Mouse (Mus musculus): ENCODE data around the gene Cyp24a1. TPM values are rescaled to one million over a fixed set of nuclear protein-coding genes. Genes with fewer than 3 reads are reported as not detected.
"Not testable (repeated sequence)": the region's sequence is repeated elsewhere in the genome, so short reads cannot be mapped to it uniquely, and the experiment has no call there.

Cyp24a1 gene
- polyA plus RNA-seq, 1 experiment from 2014 or later = 0.07 TPM

DNA sequence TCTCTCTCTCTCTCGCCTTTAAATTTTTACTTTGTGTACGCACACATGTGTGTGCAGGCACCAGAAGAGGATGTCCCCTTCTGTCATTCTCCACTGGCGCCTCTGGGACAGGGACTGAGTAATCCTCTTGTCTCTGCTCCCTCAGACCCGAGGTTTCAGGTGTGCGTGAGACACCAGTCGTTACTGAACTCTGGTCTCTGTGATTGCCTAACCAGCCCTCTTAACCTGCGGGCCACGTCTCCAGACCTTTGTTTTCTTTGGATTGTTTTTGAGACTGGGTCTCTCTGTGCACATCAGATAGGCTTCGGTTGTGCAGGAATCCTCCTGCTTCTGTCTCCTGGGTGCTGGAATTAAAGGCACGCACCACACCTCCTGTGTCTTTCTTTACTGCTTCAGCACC is 37.8 kb downstream of the Cyp24a1 start:
- no peak for DNase-seq (ENCODE audit: low spot score)
- no peak overlapping the region for H3K4me3 ChIP-seq
- peak overlapping the region; percentile 45; the same call in 1 of the 2 replicates for H3K27ac ChIP-seq
- H3K9me3 ChIP-seq = no peaks in the 10 kb centered on the region
- no peaks in the 10 kb centered on the region for H3K36me3 ChIP-seq
- 67% methylated on average over 10 of the region's 10 CpGs for WGBS
- 0 out of 2 replicates have a peak, but pooled peaks cover 7% of the 10 kb centered on the region for H3K27me3 ChIP-seq (ENCODE audit: insufficient read depth, poor library complexity, severe bottlenecking)
- H3K4me1 ChIP-seq (replicated peaks) = peaks cover 33% of the 10 kb centered on the region

DNA sequence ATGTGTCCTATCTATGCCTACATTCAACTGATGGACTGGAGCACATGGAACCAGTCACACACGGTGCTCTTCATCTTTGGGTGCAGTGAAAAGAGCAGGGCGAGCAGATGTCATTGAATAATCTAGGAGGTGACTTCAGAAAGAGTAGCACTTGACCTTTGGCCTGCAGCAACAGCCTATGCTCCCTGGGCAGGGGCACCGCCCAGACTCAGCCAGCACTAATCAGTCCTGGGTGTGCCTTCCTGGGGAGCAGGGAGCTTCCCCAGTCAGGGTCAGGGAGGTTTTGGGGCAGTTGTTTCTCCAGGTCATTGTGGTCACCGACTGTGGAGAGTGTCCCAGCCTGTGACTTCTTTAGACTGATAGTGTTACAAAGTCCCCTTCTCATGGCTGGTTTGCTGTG is 43.1 kb downstream of the Cyp24a1 start:
- H3K9me3 ChIP-seq; DNase-seq (ENCODE audit: low spot score); H3K27me3 ChIP-seq (ENCODE audit: insufficient read depth, poor library complexity, severe bottlenecking); H3K27ac ChIP-seq; H3K4me3 ChIP-seq; H3K36me3 ChIP-seq: not testable (repeated sequence)
- peaks cover 22% of the 10 kb centered on the region for H3K4me1 ChIP-seq (replicated peaks)
- 45% methylated on average over 4 of the region's 4 CpGs for WGBS

DNA sequence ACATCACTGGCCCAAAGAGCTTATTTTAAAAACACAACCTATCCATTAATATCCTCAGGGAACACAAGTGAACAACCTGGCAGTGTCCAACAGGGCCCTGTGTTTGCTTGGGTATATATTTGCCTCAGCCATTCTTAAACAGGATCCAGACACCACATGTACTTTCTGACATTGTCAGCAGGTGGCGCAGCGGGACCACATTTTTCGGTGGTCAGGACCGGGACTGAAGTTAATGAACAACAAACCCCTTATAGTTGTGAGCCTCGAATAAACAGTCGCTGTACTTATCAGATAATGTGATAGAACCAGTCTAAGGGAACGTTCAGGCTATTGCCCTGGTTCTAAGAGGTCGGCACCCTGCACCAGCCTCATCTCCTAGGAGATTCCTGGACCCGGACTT is 46.0 kb downstream of the Cyp24a1 start:
- Histone ChIP-seq H3K4me1 (replicated peaks) (peaks cover 12% of the 10 kb centered on the region), H3K36me3 (no peaks in the 10 kb centered on the region), H3K4me3 (no peak overlapping the region), H3K9me3 (no peaks in the 10 kb centered on the region), H3K27ac (no peak overlapping the region), H3K27me3 (ENCODE audit: insufficient read depth, poor library complexity, severe bottlenecking) (peaks cover 8% of the 10 kb centered on the region; the same call in 1 of the 2 replicates)
- 12% methylated on average over 9 of the region's 9 CpGs for WGBS
- DNase-seq (ENCODE audit: low spot score) = peak; percentile 87

DNA sequence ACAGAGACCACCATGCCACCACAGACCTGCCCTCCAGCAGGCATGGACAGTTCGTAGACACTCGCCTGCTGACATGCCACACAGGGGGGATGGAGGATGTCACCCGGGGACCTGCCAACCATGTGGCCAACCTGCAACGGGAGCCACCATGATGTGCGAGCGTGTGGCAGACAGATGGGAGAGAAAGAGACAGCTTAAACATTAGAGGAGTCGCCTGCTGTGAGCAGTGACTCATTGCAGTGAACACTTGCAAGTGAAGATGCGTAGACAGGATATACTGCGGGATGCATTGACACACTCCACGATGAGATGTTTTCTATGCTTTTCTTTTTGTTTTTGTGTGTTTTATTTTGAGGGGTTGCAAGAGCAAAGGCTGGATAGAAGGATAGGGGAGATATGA is 49.3 kb downstream of the Cyp24a1 start:
- WGBS = 74% methylated on average over 10 of the region's 10 CpGs
- Histone ChIP-seq H3K27ac (no peak overlapping the region), H3K27me3 (ENCODE audit: insufficient read depth, poor library complexity, severe bottlenecking) (peaks cover 8% of the 10 kb centered on the region; the same call in 1 of the 2 replicates), H3K36me3 (no peaks in the 10 kb centered on the region), H3K4me1 (replicated peaks) (peaks cover 12% of the 10 kb centered on the region), H3K4me3 (no peak overlapping the region), H3K9me3 (no peaks in the 10 kb centered on the region)
- DNase-seq (ENCODE audit: low spot score) = no peak

DNA sequence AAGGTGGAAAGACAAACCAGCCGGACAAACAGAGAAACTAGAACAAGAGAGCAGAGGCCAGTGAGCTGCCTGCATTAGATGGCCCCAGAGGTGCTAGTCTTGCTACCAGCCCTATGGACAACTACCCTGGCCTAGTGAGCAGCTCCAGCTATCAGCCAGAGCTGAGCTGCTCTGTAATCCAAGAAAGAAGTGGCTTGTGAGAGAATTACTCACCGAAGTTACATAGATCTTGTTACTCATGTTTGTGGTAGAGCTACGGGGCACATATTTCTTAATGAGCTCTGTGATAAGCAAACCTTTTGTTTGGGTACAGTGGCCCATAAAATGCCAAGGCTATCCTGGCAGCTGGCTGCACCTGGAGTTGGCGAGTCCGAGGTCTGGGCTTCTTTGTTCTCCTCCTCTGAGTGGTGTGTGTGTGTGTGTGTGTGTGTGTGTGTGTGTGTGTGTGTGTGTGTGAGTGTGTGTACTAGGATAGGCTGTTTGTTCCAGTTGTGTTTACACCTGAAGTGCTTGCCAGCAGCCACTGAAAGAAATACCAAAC is 50.0 kb downstream of the Cyp24a1 start:
- H3K27ac ChIP-seq = no peak overlapping the region
- no peak for DNase-seq (ENCODE audit: low spot score)
- H3K36me3 ChIP-seq = no peaks in the 10 kb centered on the region
- H3K27me3 ChIP-seq (ENCODE audit: insufficient read depth, poor library complexity, severe bottlenecking) = 0 out of 2 replicates have a peak, but pooled peaks cover 3% of the 10 kb centered on the region
- H3K4me3 ChIP-seq = no peak overlapping the region
- H3K9me3 ChIP-seq = no peaks in the 10 kb centered on the region
- peaks cover 9% of the 10 kb centered on the region for H3K4me1 ChIP-seq (replicated peaks)
- 81% methylated on average over 5 of the region's 5 CpGs for WGBS

DNA sequence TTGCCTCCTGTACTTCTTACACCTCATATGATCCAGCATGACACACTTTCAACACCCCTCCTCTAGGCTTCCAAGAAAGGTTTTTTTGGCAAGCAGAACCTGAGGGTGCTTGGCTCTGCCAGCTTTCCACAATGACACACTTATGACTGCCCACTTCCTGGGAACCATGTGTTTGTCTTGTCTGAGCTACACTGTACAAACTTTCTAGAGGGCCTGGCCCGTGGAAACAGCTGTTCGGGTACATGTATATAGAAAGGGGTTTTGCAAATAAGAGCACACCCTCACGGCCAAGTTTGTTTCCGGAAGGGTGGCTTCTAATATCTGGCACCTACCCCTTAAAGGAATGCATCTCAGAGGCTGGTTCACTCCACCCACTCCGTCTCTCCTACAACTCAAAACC is 51.1 kb downstream of the Cyp24a1 start:
- DNase-seq (ENCODE audit: low spot score) = no peak
- no peaks in the 10 kb centered on the region for H3K9me3 ChIP-seq
- H3K4me3 ChIP-seq = no peak overlapping the region
- no peaks in the 10 kb centered on the region for H3K36me3 ChIP-seq
- WGBS = 90% methylated on average over 5 of the region's 5 CpGs
- no peak overlapping the region for H3K27ac ChIP-seq
- no peaks in the 10 kb centered on the region for H3K4me1 ChIP-seq (replicated peaks)
- H3K27me3 ChIP-seq (ENCODE audit: insufficient read depth, poor library complexity, severe bottlenecking) = no peaks in the 10 kb centered on the region

DNA sequence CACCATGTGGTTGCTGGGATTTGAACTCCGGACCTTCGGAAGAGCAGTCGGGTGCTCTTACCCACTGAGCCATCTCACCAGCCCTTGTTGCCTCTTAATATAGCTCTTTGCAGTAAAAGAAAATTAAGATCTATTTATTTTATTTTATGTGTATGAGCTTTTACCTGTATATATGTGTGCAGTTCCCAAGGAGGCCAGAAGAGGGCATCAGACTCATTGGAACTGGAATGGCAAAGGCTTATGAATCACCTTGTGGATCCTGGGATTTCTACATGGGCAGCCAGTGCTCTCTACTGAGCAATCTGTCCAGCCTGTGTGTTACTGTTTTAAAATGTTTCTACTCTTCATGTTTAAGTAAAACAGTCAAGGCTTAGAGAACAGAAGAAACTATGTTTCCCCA is 54.4 kb downstream of the Cyp24a1 start:
- DNase-seq (ENCODE audit: low spot score) = no peak
- WGBS = 68% methylated on average over 3 of the region's 3 CpGs
- H3K27me3 ChIP-seq (ENCODE audit: insufficient read depth, poor library complexity, severe bottlenecking) = peaks cover 15% of the 10 kb centered on the region
- H3K36me3 ChIP-seq = no peaks in the 10 kb centered on the region
- peaks cover 8% of the 10 kb centered on the region; the same call in 1 of the 2 replicates for H3K4me1 ChIP-seq (replicated peaks)
- H3K9me3 ChIP-seq = no peaks in the 10 kb centered on the region
- H3K27ac ChIP-seq = no peak overlapping the region
- no peak overlapping the region for H3K4me3 ChIP-seq

DNA sequence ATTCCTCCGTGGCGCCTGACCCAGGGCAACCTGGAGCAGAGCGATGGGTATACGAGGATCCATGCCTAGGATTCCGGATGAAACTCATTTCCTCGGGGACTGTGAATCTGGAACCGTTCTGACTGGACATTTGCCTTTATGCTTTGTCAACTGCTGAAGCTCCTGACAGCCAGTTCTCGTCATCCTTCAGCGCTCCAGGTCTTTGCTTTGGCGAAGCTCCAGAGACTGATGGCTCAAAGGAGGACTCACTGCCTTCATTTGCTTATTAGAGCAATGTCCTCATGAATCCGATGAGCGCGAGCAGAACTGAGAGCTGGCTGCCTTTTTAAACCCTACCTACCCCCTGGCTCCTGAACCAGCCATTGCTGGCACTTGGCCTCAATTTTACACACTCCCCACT is 58.2 kb downstream of the Cyp24a1 start:
- H3K9me3 ChIP-seq = no peaks in the 10 kb centered on the region
- H3K36me3 ChIP-seq = no peaks in the 10 kb centered on the region
- H3K27ac ChIP-seq = no peak overlapping the region
- WGBS = 44% methylated on average over 13 of the region's 13 CpGs
- peaks cover 18% of the 10 kb centered on the region for H3K27me3 ChIP-seq (ENCODE audit: insufficient read depth, poor library complexity, severe bottlenecking)
- H3K4me1 ChIP-seq (replicated peaks) = peaks cover 8% of the 10 kb centered on the region; the same call in 1 of the 2 replicates
- no peak overlapping the region for H3K4me3 ChIP-seq
- no peak for DNase-seq (ENCODE audit: low spot score)

DNA sequence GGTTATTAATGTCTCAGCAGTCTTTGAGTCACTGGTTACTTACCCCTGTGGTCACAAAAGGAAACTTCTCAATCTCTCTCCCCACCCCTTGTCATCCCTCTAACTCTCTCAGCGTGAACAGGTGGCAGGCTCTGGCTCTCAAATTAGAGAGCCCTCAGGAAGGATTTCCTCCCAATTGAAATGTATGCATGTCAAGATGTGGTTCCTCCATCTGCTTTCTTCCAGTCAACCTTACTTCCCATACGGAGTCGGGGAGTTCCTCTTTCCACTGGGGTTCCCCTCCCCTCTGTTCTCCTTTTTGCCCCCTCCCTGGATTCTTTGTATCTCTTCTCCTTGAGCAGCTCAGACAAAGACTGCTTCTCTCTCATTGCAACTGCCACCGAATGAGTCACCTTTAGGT is 60.7 kb downstream of the Cyp24a1 start:
- Histone ChIP-seq H3K36me3 (no peaks in the 10 kb centered on the region), H3K4me1 (replicated peaks) (peaks cover 11% of the 10 kb centered on the region; the same call in 1 of the 2 replicates), H3K27ac (no peak overlapping the region), H3K4me3 (no peak overlapping the region), H3K27me3 (ENCODE audit: insufficient read depth, poor library complexity, severe bottlenecking) (peaks cover 18% of the 10 kb centered on the region), H3K9me3 (no peaks in the 10 kb centered on the region)
- DNase-seq (ENCODE audit: low spot score) = no peak
- 67% methylated on average over 4 of the region's 4 CpGs for WGBS

Other genes with a start within 250 kb of the Cyp24a1 start
- 1.1 and 2.2 TPM in 2 replicates for gene Bcas1, start 69.3 kb downstream of the Cyp24a1 start, polyA plus RNA-seq (2016; fragmentation: Nextera tagmentation; extraction: Ambion mirVana)
- 93.1 and 104 TPM in 2 replicates for gene Pfdn4, start 717 bp downstream of the Cyp24a1 start, polyA plus RNA-seq (2016; fragmentation: Nextera tagmentation; extraction: Ambion mirVana)
- gene 4930470P17Rik, start 104.9 kb upstream of the Cyp24a1 start, polyA plus RNA-seq (2016; fragmentation: Nextera tagmentation; extraction: Ambion mirVana) = not detected in 2 replicates
- gene Dok5, start 234.7 kb upstream of the Cyp24a1 start, polyA plus RNA-seq (2016; fragmentation: Nextera tagmentation; extraction: Ambion mirVana) = 8.5 and 12.7 TPM in 2 replicates